Mouse (Mus musculus) neural tube, embryonic 14.5 days (tissue): ENCODE results near the gene Gm10181. TPM values are rescaled to one million over a fixed set of nuclear protein-coding genes. Genes with fewer than 3 reads are reported as not detected.
"Not testable (repeated sequence)": the region's sequence is repeated elsewhere in the genome, so short reads cannot be mapped to it uniquely, and the experiment has no call there.

Source experiments
- ATAC-seq: fragments of 200-750 bp; cut with Nextera tagmentation; 2 replicates; pipeline ENCODE4 v1.8.0; 2017; ENCODE audit warnings: low read depth, mild to moderate bottlenecking, moderate TSS enrichment, moderate library complexity
- H3K27ac ChIP-seq: fragments of 300-500 bp; sonication (generic); 2 replicates; pipeline ENCODE4 v1.5.1; 2014; ENCODE audit warnings: low read depth, mild to moderate bottlenecking, control low read depth, low read length, moderate library complexity, mixed read lengths
- H3K27me3 ChIP-seq: fragments of 300-500 bp; sonication (generic); 2 replicates; pipeline ENCODE4 v1.6.1; 2014; ENCODE audit warnings: low read length; ENCODE audit not compliant: control insufficient read depth, insufficient read depth
- H3K36me3 ChIP-seq: fragments of 300-500 bp; sonication (generic); 2 replicates; pipeline ENCODE4 v1.6.1; 2014; ENCODE audit warnings: low read length, mixed read lengths; ENCODE audit not compliant: control insufficient read depth, insufficient read depth
- H3K4me1 ChIP-seq: fragments of 300-500 bp; sonication (generic); 2 replicates; pipeline ENCODE4 v1.6.1; 2014; ENCODE audit warnings: low read length; ENCODE audit not compliant: control insufficient read depth, insufficient read depth
- H3K4me2 ChIP-seq: fragments of 300-500 bp; sonication (generic); 2 replicates; pipeline ENCODE4 v1.6.1; 2014; ENCODE audit warnings: mild to moderate bottlenecking, low read depth, low read length, control low read depth
- H3K4me3 ChIP-seq: fragments of 300-500 bp; sonication (generic); 2 replicates; pipeline ENCODE4 v1.5.1; 2014; ENCODE audit warnings: low read depth, low read length, control low read depth, mixed read lengths
- H3K9ac ChIP-seq: fragments of 300-500 bp; sonication (generic); replicated peaks from 2 replicates; pipeline ENCODE4 v1.6.1; 2014; ENCODE audit warnings: low read depth, mild to moderate bottlenecking, control low read depth, low read length, mixed read lengths
- H3K9me3 ChIP-seq: fragments of 300-500 bp; sonication (generic); 2 replicates; pipeline ENCODE4 v1.6.1; 2016; ENCODE audit warnings: low read length; ENCODE audit not compliant: control insufficient read depth
- WGBS: fragments of 180-500 bp; shearing (Covaris S2); extraction: QIAGEN DNeasy Blood & Tissue Kit; methylation state at CpG from one replicate; pipeline ENCODE4 v1.1.7; 2014; 5-methylcytosine and 5-hydroxymethylcytosine counted together
- polyA plus RNA-seq: library from polyadenylated mRNA; unstranded; fragments of >200 nt; fragmentation: Nextera tagmentation; extraction: Ambion mirVana; gene quantifications from 2 replicates; pipeline ENCODE4 v1.2.1, GENCODE M21; 2014

Gm10181 gene
- polyA plus RNA-seq, 1 experiment from 2014 or later: not detected

- Histone ChIP-seq H3K4me2 (no peak overlapping the region), H3K4me3 (no peak overlapping the region), H3K27me3 (no peaks in the 10 kb centered on the region), H3K36me3 (no peaks in the 10 kb centered on the region), H3K9ac (no peak overlapping the region), H3K9me3 (no peaks in the 10 kb centered on the region), H3K27ac (no peak overlapping the region), H3K4me1 (no peaks in the 10 kb centered on the region)
- 94% methylated on average over 1 of the region's 1 CpGs for whole genome bisulfite sequencing
- ATAC-seq: no peak
Measured at GRCm38 (mm10) chr9:25072666-25073065, 16.6 kb upstream of the Gm10181 start.

- H3K4me3 ChIP-seq: no peak overlapping the region
- 75% methylated on average over 3 of the region's 3 CpGs for WGBS
- ATAC-seq: no peak
Measured at GRCm38 (mm10) chr9:25075977-25076376, 13.2 kb upstream of the Gm10181 start.

GRCm38 (mm10) chr9:25076505-25076904 is 12.7 kb upstream of the Gm10181 start:
- no peaks in the 10 kb centered on the region for H3K27me3 ChIP-seq
- no peak overlapping the region for H3K4me2 ChIP-seq
- WGBS: 89% methylated on average over 1 of the region's 1 CpGs

More at GRCm38 (mm10) chr9:25075977-25076376, 13.2 kb upstream of the Gm10181 start:
- H3K36me3 ChIP-seq: no peaks in the 10 kb centered on the region
- H3K27me3 ChIP-seq: no peaks in the 10 kb centered on the region
- no peaks in the 10 kb centered on the region for H3K4me1 ChIP-seq
- no peak overlapping the region for H3K9ac ChIP-seq
- H3K9me3 ChIP-seq: no peaks in the 10 kb centered on the region
- H3K27ac ChIP-seq: no peak overlapping the region
- no peak overlapping the region for H3K4me2 ChIP-seq

DNA sequence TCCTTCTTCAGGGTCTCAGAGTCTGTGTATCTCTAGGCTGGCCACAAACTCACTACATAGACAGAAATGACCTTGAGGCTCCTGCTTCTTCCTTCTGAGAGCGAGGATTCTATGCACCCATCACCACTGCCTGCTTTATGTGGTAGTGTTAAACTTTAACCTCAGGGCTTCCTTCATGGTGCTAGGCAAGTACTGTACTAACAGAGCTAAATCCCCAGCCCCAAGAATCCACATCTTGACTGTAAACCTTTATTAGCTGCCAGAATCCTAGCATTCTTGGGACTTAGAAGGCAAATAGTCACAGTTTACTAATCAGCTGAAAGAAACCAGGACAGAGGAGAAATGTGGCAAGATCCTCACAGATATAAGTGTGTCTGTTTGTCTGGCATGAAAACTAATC is 1.6 kb downstream of the Gm10181 start:
- Histone ChIP-seq H3K9me3 (no peaks in the 10 kb centered on the region), H3K9ac (no peak overlapping the region), H3K4me1 (no peaks in the 10 kb centered on the region), H3K36me3 (no peaks in the 10 kb centered on the region), H3K27me3 (no peaks in the 10 kb centered on the region), H3K27ac (no peak overlapping the region), H3K4me2 (no peak overlapping the region), H3K4me3 (no peak overlapping the region)
- ATAC-seq: no peak
- 78% methylated on average over 1 of the region's 1 CpGs for WGBS

More at GRCm38 (mm10) chr9:25076505-25076904, 12.7 kb upstream of the Gm10181 start:
- Histone ChIP-seq H3K9ac (no peak overlapping the region), H3K27ac (no peak overlapping the region), H3K4me1 (no peaks in the 10 kb centered on the region), H3K9me3 (no peaks in the 10 kb centered on the region), H3K4me3 (no peak overlapping the region), H3K36me3 (no peaks in the 10 kb centered on the region)
- ATAC-seq: no peak

GRCm38 (mm10) chr9:25102881-25103280 is 13.7 kb downstream of the Gm10181 start:
- no peaks in the 10 kb centered on the region for H3K9me3 ChIP-seq

DNA sequence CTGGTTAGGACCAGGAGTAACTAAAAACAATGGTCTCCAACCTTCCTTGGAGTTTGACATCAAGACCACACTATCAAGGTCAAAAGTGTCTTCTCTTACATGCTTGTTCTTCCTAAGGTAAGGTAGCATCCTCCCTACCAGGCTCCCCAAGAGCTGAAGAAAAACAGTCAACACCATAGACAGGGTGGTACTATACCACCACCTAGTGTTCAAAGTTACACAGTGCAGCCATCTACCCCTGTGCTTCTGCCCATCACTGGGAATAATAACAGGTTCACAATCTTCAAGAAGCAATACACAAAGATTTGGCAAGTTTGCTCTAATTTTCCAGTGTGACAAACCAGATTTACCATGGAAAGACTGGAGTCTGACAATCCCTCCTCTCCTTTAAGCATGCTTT is 15.4 kb downstream of the Gm10181 start:
- peak; percentile 72 for ATAC-seq
- H3K4me1 ChIP-seq: no peaks in the 10 kb centered on the region
- H3K36me3 ChIP-seq: peaks cover 15% of the 10 kb centered on the region
- H3K4me3 ChIP-seq: no peak overlapping the region
- H3K27me3 ChIP-seq: no peaks in the 10 kb centered on the region
- H3K27ac ChIP-seq: no peak overlapping the region
- H3K9me3 ChIP-seq: no peaks in the 10 kb centered on the region
- no peak overlapping the region for H3K9ac ChIP-seq
- no peak overlapping the region for H3K4me2 ChIP-seq

More at GRCm38 (mm10) chr9:25102881-25103280, 13.7 kb downstream of the Gm10181 start:
- Histone ChIP-seq H3K4me2 (no peak overlapping the region), H3K9ac (no peak overlapping the region), H3K4me1 (no peaks in the 10 kb centered on the region), H3K27ac (no peak overlapping the region), H3K36me3 (peaks cover 12% of the 10 kb centered on the region), H3K27me3 (no peaks in the 10 kb centered on the region), H3K4me3 (no peak overlapping the region)
- ATAC-seq: no peak
- 96% methylated on average over 1 of the region's 1 CpGs for WGBS

- H3K27ac ChIP-seq, H3K27me3 ChIP-seq, ATAC-seq, H3K9ac ChIP-seq, H3K36me3 ChIP-seq, H3K4me1 ChIP-seq, H3K4me3 ChIP-seq, H3K9me3 ChIP-seq, H3K4me2 ChIP-seq: not testable (repeated sequence)
- 100% methylated on average over 1 of the region's 1 CpGs for WGBS
Measured at GRCm38 (mm10) chr9:25123590-25123989, 34.4 kb downstream of the Gm10181 start.

GRCm38 (mm10) chr9:25124048-25124447 is 34.8 kb downstream of the Gm10181 start:
- H3K27me3 ChIP-seq: no peaks in the 10 kb centered on the region
- H3K27ac ChIP-seq: no peak overlapping the region
- ATAC-seq: no peak
- no peaks in the 10 kb centered on the region for H3K9me3 ChIP-seq
- H3K4me3 ChIP-seq: no peak overlapping the region
- 96% methylated on average over 2 of the region's 2 CpGs for WGBS
- H3K4me2 ChIP-seq: no peak overlapping the region
- no peak overlapping the region for H3K9ac ChIP-seq
- peaks cover 4% of the 10 kb centered on the region; the same call in 1 of the 2 replicates for H3K36me3 ChIP-seq
- no peaks in the 10 kb centered on the region for H3K4me1 ChIP-seq

DNA sequence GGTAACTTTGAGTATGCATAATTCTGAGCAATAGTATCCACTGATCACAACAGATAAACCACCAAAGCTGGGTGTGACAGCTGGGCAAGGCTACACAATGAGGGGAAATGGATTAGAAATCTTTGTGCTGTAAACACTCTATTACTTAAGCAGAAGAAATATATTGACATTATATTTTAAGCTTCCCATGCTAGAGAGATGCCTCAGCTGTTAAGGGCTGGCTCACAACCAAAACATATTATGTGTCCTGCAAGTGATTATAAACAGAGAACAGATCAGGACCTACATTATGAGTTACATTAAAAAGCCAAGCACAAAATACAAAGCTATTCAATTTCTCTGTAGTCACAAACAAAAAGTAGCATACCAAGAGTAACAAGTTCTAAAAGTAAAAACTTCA is 43.0 kb downstream of the Gm10181 start:
- Histone ChIP-seq H3K27ac (no peak overlapping the region), H3K36me3 (peaks cover 4% of the 10 kb centered on the region; the same call in 1 of the 2 replicates), H3K9me3 (no peaks in the 10 kb centered on the region), H3K27me3 (no peaks in the 10 kb centered on the region), H3K9ac (no peak overlapping the region), H3K4me3 (no peak overlapping the region), H3K4me2 (no peak overlapping the region), H3K4me1 (no peaks in the 10 kb centered on the region)
- no peak for ATAC-seq
